Mouse (Mus musculus): ENCODE results near the gene Rbmx2.

DNA sequence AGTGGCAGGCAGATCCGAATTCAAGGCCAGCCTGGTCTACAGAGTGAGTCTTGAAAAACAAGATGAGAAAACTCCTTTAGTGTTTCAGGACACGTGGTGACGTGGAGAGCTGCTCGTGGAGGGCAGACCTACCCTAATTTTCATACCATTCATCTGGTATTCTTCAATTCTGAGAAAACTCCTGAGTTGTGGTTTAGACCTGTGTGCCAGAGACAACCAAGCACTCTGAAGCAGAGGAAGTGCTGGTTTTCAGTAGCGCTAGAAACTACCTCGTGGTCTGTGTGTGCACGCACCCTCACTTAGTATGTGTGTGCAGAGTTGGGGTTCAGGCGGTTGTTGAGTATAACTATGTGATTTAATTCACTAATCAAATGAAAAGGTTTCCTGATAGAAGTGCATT lies 18.0 kb downstream of the Rbmx2 start:
- TF ChIP-seq EP300 (IDR thresholded peaks at IDR 0.05; ENCODE audit: low read depth) (no peak), CTCF (IDR thresholded peaks at IDR 0.05; ENCODE audit: low read depth) (no peak)
